Mouse (Mus musculus) heart, adult 11 months (tissue): ENCODE data around the gene Entpd3.

Source experiments
- DNase-seq: peaks from one replicate; pipeline ENCODE4 v3.0.0; 2022

The Entpd3 gene

GRCm38 (mm10) chr9:120541411-120541810 lies 1.8 kb downstream of the Entpd3 start:
- no peak for DNase-seq

- DNase-seq: no peak
These were observed 2.6 kb downstream of the Entpd3 start for GRCm38 (mm10) chr9:120542241-120542640.

- no peak for DNase-seq
These were observed 6.4 kb downstream of the Entpd3 start for GRCm38 (mm10) chr9:120545994-120546393.

GRCm38 (mm10) chr9:120546482-120546881 lies 6.9 kb downstream of the Entpd3 start:
- no peak for DNase-seq

GRCm38 (mm10) chr9:120547026-120547668 lies 7.5 kb downstream of the Entpd3 start:
- DNase-seq: no peak

GRCm38 (mm10) chr9:120550778-120551177 lies 11.2 kb downstream of the Entpd3 start:
- DNase-seq: no peak

GRCm38 (mm10) chr9:120563590-120563989 lies 24.0 kb downstream of the Entpd3 start:
- no peak for DNase-seq

GRCm38 (mm10) chr9:120564247-120564646 lies 24.6 kb downstream of the Entpd3 start:
- no peak for DNase-seq

GRCm38 (mm10) chr9:120566384-120566783 lies 26.8 kb downstream of the Entpd3 start:
- no peak for DNase-seq

- DNase-seq: no peak
These were observed 29.3 kb downstream of the Entpd3 start for GRCm38 (mm10) chr9:120568917-120569316.

- no peak for DNase-seq
These were observed 30.2 kb downstream of the Entpd3 start for GRCm38 (mm10) chr9:120569721-120570333.

- no peak for DNase-seq
These were observed 30.7 kb downstream of the Entpd3 start for GRCm38 (mm10) chr9:120570334-120570725.

- DNase-seq: peak; percentile 100
These were observed 31.3 kb downstream of the Entpd3 start, which contains the start of gene Rpl14 for GRCm38 (mm10) chr9:120570741-120571592. Gene Rpl14, plus strand, starts transcription at chr9:120571444.

- no peak for DNase-seq
These were observed 32.2 kb downstream of the Entpd3 start for GRCm38 (mm10) chr9:120571593-120572385.

GRCm38 (mm10) chr9:120575748-120576661 lies 36.4 kb downstream of the Entpd3 start:
- no peak for DNase-seq

- no peak for DNase-seq
These were observed 37.0 kb downstream of the Entpd3 start for GRCm38 (mm10) chr9:120576662-120577013.

GRCm38 (mm10) chr9:120577133-120577651 lies 37.6 kb downstream of the Entpd3 start:
- peak; percentile 99 for DNase-seq

- no peak for DNase-seq
These were observed 38.2 kb downstream of the Entpd3 start for GRCm38 (mm10) chr9:120577706-120578405.

GRCm38 (mm10) chr9:120578701-120579100 lies 39.1 kb downstream of the Entpd3 start:
- DNase-seq: no peak

GRCm38 (mm10) chr9:120579808-120580207 lies 40.2 kb downstream of the Entpd3 start:
- no peak for DNase-seq
